In the genomic region with DNA sequence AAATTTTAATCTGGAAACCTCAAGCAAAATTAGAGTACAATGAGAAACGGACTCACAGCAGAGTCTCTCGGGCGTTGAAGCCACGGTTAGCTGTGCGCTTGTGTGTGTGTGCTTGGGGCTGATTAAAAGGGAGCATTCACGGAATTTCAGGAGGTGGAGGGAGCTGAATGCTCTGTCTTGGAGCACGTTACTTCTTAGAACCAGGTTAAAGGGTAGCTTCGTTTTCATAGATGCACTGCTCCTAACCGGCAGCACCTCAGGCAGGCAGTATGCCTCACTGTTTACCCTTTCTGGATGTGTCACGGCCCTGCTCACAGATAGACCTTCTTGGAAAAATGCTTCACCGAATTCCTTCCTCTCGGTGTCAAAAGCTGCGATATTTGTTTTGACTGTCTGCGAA, we compare ENCODE assay signal across 9 mouse cellular contexts.
DNase-seq lines count a peak whose midpoint lies in the region; ATAC-seq and TF ChIP-seq lines count a peak whose summit lies in the region.
"Had no signal": no experiment of that assay in that cellular context is flagged by ENCODE, and none has a peak within 500 bp of the region (broad histone marks: within the 10 kb centered on the region; RNA-seq: fewer than 3 reads in every experiment).

No protein-coding gene starts in this region.

- H3K27me3 ChIP-seq in heart, embryonic 10.5 days (ENCODE audit: insufficient read depth, poor library complexity, severe bottlenecking), result no peaks in the 10 kb centered on the region
- H3K27me3 ChIP-seq in forebrain, embryonic 14.5 days (replicated peaks; ENCODE audit: control insufficient read depth, insufficient read depth, low read length), result 0 out of 2 replicates have a peak, but pooled peaks cover 4% of the 10 kb centered on the region
- H3K27me3 ChIP-seq in liver, embryonic 15.5 days, result 0 out of 2 replicates have a peak, but pooled peaks cover 4% of the 10 kb centered on the region

- peaks cover 24% of the 10 kb centered on the region for H3K4me1 ChIP-seq in heart, embryonic 10.5 days
- H3K4me1 ChIP-seq in bone marrow macrophage, adult 2 months (ENCODE audit: control insufficient read depth, insufficient read depth, low read length), result peaks cover 7% of the 10 kb centered on the region
- H3K4me1 ChIP-seq in forebrain, embryonic 14.5 days (ENCODE audit: control insufficient read depth, insufficient read depth, low read length), result peaks cover 22% of the 10 kb centered on the region
- peaks cover 29% of the 10 kb centered on the region for H3K4me1 ChIP-seq in liver, embryonic 15.5 days (replicated peaks)

- no peaks in the 10 kb centered on the region for H3K9me3 ChIP-seq in heart, embryonic 10.5 days
- no peaks in the 10 kb centered on the region for H3K9me3 ChIP-seq in forebrain, embryonic 14.5 days (replicated peaks; ENCODE audit: control insufficient read depth, low read length)
- H3K9me3 ChIP-seq in liver, embryonic 15.5 days (replicated peaks), result no peaks in the 10 kb centered on the region

- TF ChIP-seq POLR2A in bone marrow macrophage, adult 2 months (IDR thresholded peaks at IDR 0.05; ENCODE audit: borderline replicate concordance, low read depth, low read length), result no peak

- H3K36me3 ChIP-seq in heart, embryonic 10.5 days, result peaks cover 6% of the 10 kb centered on the region; the same call in 1 of the 2 replicates
- H3K36me3 ChIP-seq in forebrain, embryonic 14.5 days (ENCODE audit: control insufficient read depth, insufficient read depth, low read length), result no peaks in the 10 kb centered on the region
- H3K36me3 ChIP-seq in liver, embryonic 15.5 days (replicated peaks), result peaks cover 3% of the 10 kb centered on the region; the same call in 1 of the 2 replicates

- TF ChIP-seq CTCF in bone marrow macrophage, adult 2 months (IDR thresholded peaks at IDR 0.05; ENCODE audit: low read depth, low read length), result no peak

- DNase-seq in heart, embryonic 10.5 days (ENCODE audit: low spot score), result no peak
- DNase-seq in heart, postnatal 36 days, result no peak
- peak; percentile 25 for DNase-seq in forebrain, embryonic 14.5 days (ENCODE audit: low spot score)
- no peak for DNase-seq in thymus, adult 18-20 months
- DNase-seq in thymus, postnatal 36 days, result no peak
- DNase-seq in cerebellum, adult 9-10 months, result no peak
- DNase-seq: cerebellum, adult 8-10 months had no signal

- peak overlapping the region; percentile 70 for H3K4me2 ChIP-seq in forebrain, embryonic 14.5 days (ENCODE audit: low read length)
- H3K4me2 ChIP-seq in liver, embryonic 15.5 days, result peak overlapping the region; percentile 81

- peak overlapping the region; percentile 58 for H3K4me3 ChIP-seq in heart, embryonic 10.5 days
- peak overlapping the region; percentile 63 for H3K4me3 ChIP-seq in bone marrow macrophage, adult 2 months (ENCODE audit: insufficient read depth, low read length)
- peak overlapping the region; percentile 34 for H3K4me3 ChIP-seq in forebrain, embryonic 14.5 days (ENCODE audit: low read depth, low read length)
- peak overlapping the region; percentile 60 for H3K4me3 ChIP-seq in liver, embryonic 15.5 days (replicated peaks)

- H3K9ac ChIP-seq in forebrain, embryonic 14.5 days (ENCODE audit: low read length), result no peak overlapping the region; the same call in 1 of the 2 replicates
- H3K9ac ChIP-seq in liver, embryonic 15.5 days, result peak overlapping the region; percentile 21; the same call in 1 of the 2 replicates

- WGBS in heart, embryonic 10.5 days, result 44% methylated on average over 14 of the region's 14 CpGs
- 24% methylated on average over 14 of the region's 14 CpGs for WGBS in forebrain, embryonic 14.5 days
- WGBS in liver, embryonic 15.5 days (ENCODE audit: insufficient replicate concordance), result 34% methylated on average over 14 of the region's 14 CpGs

- intact Hi-C loops in heart, postnatal 36 days (cut with DNase I), result no loop called here

- peak overlapping the region; percentile 38; the same call in 1 of the 2 replicates for H3K27ac ChIP-seq in heart, embryonic 10.5 days
- H3K27ac ChIP-seq in bone marrow macrophage, adult 2 months (ENCODE audit: insufficient read depth, low read depth, low read length), result no peak overlapping the region
- no peak overlapping the region for H3K27ac ChIP-seq in forebrain, embryonic 14.5 days (ENCODE audit: low read depth, low read length)
- peak overlapping the region; percentile 59; the same call in 1 of the 2 replicates for H3K27ac ChIP-seq in liver, embryonic 15.5 days (replicated peaks)

- ATAC-seq in forebrain, embryonic 14.5 days, result no peak
- ATAC-seq in liver, embryonic 15.5 days (ENCODE audit: insufficient read depth), result no peak

Comparison
In these comparisons a context has a peak if more than half of its experiments do, and no peak if none do; other contexts are left out.
1. H3K27ac ChIP-seq: peak in heart, embryonic 10.5 days (single experiment) and liver, embryonic 15.5 days (single experiment); none in bone marrow macrophage, adult 2 months (single experiment) and forebrain, embryonic 14.5 days (single experiment).
2. Peak in every context shown above with its lines, with median percentiles within 50 percentile points of each other: H3K4me3 ChIP-seq.